Mouse (Mus musculus): Measurements from ENCODE around the gene Cdyl. TPM values are rescaled to one million over a fixed set of nuclear protein-coding genes. Genes with fewer than 3 reads are reported as not detected.
A peak's percentile ranks its signal among the peaks of the same experiment; 100 is the strongest.

Gene Cdyl
- polyA plus RNA-seq, 1 experiment from 2014 or later, result 4.9 TPM

DNA sequence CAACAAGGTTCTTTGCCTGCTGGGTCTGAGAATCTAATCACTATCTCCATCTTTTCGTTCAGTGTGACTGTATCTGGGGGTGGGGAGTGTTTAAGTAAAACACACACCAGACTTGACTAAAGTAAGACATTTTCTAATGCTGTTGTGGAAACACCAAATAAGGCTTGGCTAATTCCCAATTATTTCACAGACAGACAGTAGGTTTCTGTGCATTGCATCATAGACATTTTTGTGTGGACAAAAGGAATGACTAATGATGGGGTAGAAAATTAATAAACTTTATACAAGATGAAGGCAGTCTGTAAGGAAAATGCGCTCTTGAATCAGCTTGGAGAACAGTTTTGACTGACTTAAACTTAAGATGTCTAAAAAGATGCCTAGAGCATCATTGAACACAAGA lies 100.7 kb downstream of the Cdyl start:
- Histone ChIP-seq H3K4me1 (ENCODE audit: control insufficient read depth, insufficient read depth, low read length) (no peaks in the 10 kb centered on the region), H3K9me3 (replicated peaks; ENCODE audit: control insufficient read depth, low read length) (no peaks in the 10 kb centered on the region), H3K27ac (ENCODE audit: low read length) (no peak overlapping the region), H3K4me2 (ENCODE audit: low read depth, low read length) (no peak overlapping the region), H3K4me3 (replicated peaks; ENCODE audit: low read length) (no peak overlapping the region), H3K27me3 (ENCODE audit: control insufficient read depth, insufficient read depth, low read length) (no peaks in the 10 kb centered on the region), H3K36me3 (ENCODE audit: control insufficient read depth, insufficient read depth, low read length) (no peaks in the 10 kb centered on the region), H3K9ac (ENCODE audit: low read length) (no peak overlapping the region)
- no peak for ATAC-seq (ENCODE audit: insufficient read depth, low FRiP score)
- WGBS, result 79% methylated on average over 2 of the region's 2 CpGs

DNA sequence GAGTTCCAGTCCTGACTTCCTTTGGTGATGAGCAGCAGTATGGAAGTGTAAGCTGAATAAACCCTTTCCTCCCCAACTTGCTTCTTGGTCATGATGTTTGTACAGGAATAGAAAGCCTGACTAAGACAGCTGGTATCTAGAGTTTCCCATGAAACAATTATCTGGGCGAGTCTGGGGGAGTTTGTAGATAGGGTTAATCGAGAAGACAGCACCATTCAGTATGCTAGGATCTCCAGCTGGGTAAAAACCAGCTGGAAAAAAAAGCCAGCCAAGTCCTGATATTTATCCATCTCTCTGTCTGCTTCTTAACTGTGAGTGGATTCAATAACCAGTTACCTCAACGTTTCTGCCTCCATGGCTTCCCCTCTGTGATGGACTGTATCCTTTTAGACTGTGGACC lies 104.9 kb downstream of the Cdyl start:
- Histone ChIP-seq H3K27me3 (ENCODE audit: control insufficient read depth, insufficient read depth, low read length) (no peaks in the 10 kb centered on the region), H3K4me1 (ENCODE audit: control insufficient read depth, insufficient read depth, low read length) (peaks cover 5% of the 10 kb centered on the region), H3K36me3 (ENCODE audit: control insufficient read depth, insufficient read depth, low read length) (no peaks in the 10 kb centered on the region), H3K9me3 (replicated peaks; ENCODE audit: control insufficient read depth, low read length) (no peaks in the 10 kb centered on the region), H3K4me3 (replicated peaks; ENCODE audit: low read length) (no peak overlapping the region), H3K27ac (ENCODE audit: low read length) (no peak overlapping the region), H3K4me2 (ENCODE audit: low read depth, low read length) (no peak overlapping the region), H3K9ac (ENCODE audit: low read length) (no peak overlapping the region)
- no peak for ATAC-seq (ENCODE audit: insufficient read depth, low FRiP score)
- WGBS, result 46% methylated on average over 3 of the region's 3 CpGs

DNA sequence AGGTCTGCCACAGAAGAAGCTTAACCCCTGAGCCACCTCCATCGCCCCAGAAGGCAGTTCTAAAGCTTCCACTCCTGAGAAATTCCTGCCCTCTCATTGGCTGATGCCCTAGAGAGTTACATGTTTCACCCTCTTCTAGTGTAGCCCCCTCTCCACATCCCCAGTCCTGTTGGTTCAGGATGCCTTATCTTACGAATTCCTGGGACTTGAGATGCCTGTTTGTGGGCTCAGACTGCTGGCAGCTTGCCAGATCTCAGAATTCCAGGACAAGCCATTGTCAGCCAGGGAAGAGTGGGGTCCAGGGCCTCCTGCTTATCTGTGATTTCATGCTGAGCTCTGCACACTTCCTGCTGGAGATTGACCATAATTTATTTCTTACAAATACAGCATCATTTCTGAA lies 106.2 kb downstream of the Cdyl start:
- no peak overlapping the region for H3K4me2 ChIP-seq (ENCODE audit: low read depth, low read length)
- no peaks in the 10 kb centered on the region for H3K27me3 ChIP-seq (ENCODE audit: control insufficient read depth, insufficient read depth, low read length)
- H3K27ac ChIP-seq (ENCODE audit: low read length), result no peak overlapping the region
- ATAC-seq (ENCODE audit: insufficient read depth, low FRiP score), result no peak
- H3K9me3 ChIP-seq (replicated peaks; ENCODE audit: control insufficient read depth, low read length), result no peaks in the 10 kb centered on the region
- WGBS, result 33% methylated on average over 2 of the region's 2 CpGs
- H3K4me1 ChIP-seq (ENCODE audit: control insufficient read depth, insufficient read depth, low read length), result peaks cover 5% of the 10 kb centered on the region
- H3K9ac ChIP-seq (ENCODE audit: low read length), result no peak overlapping the region
- no peaks in the 10 kb centered on the region for H3K36me3 ChIP-seq (ENCODE audit: control insufficient read depth, insufficient read depth, low read length)
- no peak overlapping the region for H3K4me3 ChIP-seq (replicated peaks; ENCODE audit: low read length)

DNA sequence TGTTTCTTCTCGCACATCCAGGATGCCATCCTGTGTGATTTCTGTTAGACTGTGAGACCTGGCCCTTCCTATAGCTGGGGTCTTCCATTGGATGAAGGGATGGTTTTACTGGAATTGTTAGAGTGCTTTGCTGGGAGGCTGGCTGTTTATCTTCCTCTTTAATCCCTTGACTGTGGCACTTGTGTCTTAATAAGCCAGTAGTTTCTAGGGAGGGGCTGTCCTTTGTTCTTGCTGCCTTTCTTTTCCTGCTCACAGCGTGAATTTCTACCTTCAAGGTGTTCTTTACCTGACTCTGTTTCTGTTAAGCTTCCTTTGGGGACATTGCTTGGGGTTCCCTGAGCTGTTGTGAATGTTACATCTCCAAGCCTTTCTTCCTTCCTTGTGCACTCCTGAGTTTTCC lies 110.0 kb downstream of the Cdyl start:
- H3K9me3 ChIP-seq (replicated peaks; ENCODE audit: control insufficient read depth, low read length), result no peaks in the 10 kb centered on the region
- no peaks in the 10 kb centered on the region for H3K36me3 ChIP-seq (ENCODE audit: control insufficient read depth, insufficient read depth, low read length)
- no peak for ATAC-seq (ENCODE audit: insufficient read depth, low FRiP score)
- H3K4me2 ChIP-seq (ENCODE audit: low read depth, low read length), result no peak overlapping the region
- H3K27me3 ChIP-seq (ENCODE audit: control insufficient read depth, insufficient read depth, low read length), result no peaks in the 10 kb centered on the region
- H3K27ac ChIP-seq (ENCODE audit: low read length), result no peak overlapping the region
- no peak overlapping the region for H3K9ac ChIP-seq (ENCODE audit: low read length)
- H3K4me3 ChIP-seq (replicated peaks; ENCODE audit: low read length), result no peak overlapping the region
- WGBS, result 61% methylated on average over 2 of the region's 2 CpGs
- H3K4me1 ChIP-seq (ENCODE audit: control insufficient read depth, insufficient read depth, low read length), result peaks cover 5% of the 10 kb centered on the region

DNA sequence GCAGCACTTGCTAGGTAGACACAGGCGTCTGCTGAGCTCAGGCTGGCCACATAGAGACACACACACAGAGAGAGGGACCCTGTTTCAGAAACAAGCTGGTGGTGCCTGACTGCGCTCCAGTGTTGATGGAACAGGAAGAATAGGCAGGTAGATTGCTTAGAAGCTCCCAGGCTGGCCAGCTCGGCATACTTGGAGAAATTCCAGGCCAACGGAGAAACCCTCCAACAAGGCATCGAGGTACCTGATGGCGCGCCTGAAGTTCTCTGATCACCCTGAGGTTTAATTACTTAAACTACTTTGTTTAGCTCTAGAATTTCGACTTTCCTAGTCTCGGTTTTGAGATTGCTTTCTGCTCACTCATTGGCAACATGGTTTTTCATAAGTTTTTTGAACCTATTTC lies 110.8 kb downstream of the Cdyl start:
- Histone ChIP-seq H3K27ac (ENCODE audit: low read length) (no peak overlapping the region), H3K4me2 (ENCODE audit: low read depth, low read length) (no peak overlapping the region), H3K9ac (ENCODE audit: low read length) (no peak overlapping the region), H3K4me1 (ENCODE audit: control insufficient read depth, insufficient read depth, low read length) (peaks cover 5% of the 10 kb centered on the region), H3K36me3 (ENCODE audit: control insufficient read depth, insufficient read depth, low read length) (no peaks in the 10 kb centered on the region), H3K9me3 (replicated peaks; ENCODE audit: control insufficient read depth, low read length) (no peaks in the 10 kb centered on the region), H3K27me3 (ENCODE audit: control insufficient read depth, insufficient read depth, low read length) (no peaks in the 10 kb centered on the region), H3K4me3 (replicated peaks; ENCODE audit: low read length) (no peak overlapping the region)
- WGBS, result 82% methylated on average over 9 of the region's 9 CpGs
- no peak for ATAC-seq (ENCODE audit: insufficient read depth, low FRiP score)

DNA sequence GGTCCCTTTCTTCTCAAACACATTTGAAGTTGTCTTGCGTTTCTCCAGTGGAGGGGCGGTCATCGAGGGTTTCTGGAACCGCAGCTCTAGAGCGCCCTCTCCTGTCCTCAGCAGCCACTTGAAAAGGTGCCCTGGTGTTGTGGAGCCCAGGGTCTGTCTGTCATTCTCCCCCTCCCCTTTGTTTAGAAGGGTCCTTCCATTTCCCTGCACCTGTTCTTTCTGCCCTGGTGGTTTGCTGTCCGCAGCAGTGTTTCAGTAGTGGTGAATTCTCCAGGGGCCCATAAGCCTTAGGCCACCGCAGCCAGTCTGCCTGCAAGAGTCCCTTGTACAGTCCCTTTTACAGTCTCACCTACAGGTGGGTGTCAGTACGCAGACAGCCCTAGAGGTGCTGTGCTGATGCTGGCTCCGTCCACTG lies 112.3 kb downstream of the Cdyl start:
- H3K4me1 ChIP-seq (ENCODE audit: control insufficient read depth, insufficient read depth, low read length), result no peaks in the 10 kb centered on the region
- no peaks in the 10 kb centered on the region for H3K27me3 ChIP-seq (ENCODE audit: control insufficient read depth, insufficient read depth, low read length)
- H3K27ac ChIP-seq (ENCODE audit: low read length), result no peak overlapping the region
- no peak overlapping the region for H3K4me3 ChIP-seq (replicated peaks; ENCODE audit: low read length)
- H3K36me3 ChIP-seq (ENCODE audit: control insufficient read depth, insufficient read depth, low read length), result no peaks in the 10 kb centered on the region
- WGBS, result 70% methylated on average over 9 of the region's 9 CpGs
- no peaks in the 10 kb centered on the region for H3K9me3 ChIP-seq (replicated peaks; ENCODE audit: control insufficient read depth, low read length)
- ATAC-seq (ENCODE audit: insufficient read depth, low FRiP score), result no peak
- no peak overlapping the region for H3K9ac ChIP-seq (ENCODE audit: low read length)
- H3K4me2 ChIP-seq (ENCODE audit: low read depth, low read length), result no peak overlapping the region

DNA sequence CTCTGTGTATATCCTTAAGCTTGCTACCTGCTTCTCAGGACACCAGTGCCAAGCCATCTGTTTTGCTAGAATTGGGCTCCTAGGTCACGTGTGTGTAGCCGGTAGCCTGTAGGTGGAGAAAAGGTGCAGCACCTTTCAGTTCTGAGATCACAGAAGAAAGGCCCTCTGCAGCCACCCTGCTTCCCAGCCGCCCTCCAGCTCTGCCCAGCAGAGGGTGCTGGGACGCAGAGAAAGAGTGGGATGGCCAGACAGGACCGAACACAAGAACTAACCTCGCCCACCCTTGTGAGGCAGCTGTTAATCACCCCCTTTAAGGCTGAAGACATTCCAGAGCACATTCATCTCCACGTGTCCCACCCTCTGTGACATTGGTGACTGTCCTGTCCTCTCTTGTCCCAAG lies 114.1 kb downstream of the Cdyl start:
- Histone ChIP-seq H3K36me3 (ENCODE audit: control insufficient read depth, insufficient read depth, low read length) (no peaks in the 10 kb centered on the region), H3K9ac (ENCODE audit: low read length) (no peak overlapping the region), H3K27ac (ENCODE audit: low read length) (no peak overlapping the region), H3K27me3 (ENCODE audit: control insufficient read depth, insufficient read depth, low read length) (no peaks in the 10 kb centered on the region), H3K4me3 (replicated peaks; ENCODE audit: low read length) (no peak overlapping the region), H3K4me2 (ENCODE audit: low read depth, low read length) (no peak overlapping the region), H3K9me3 (replicated peaks; ENCODE audit: control insufficient read depth, low read length) (no peaks in the 10 kb centered on the region), H3K4me1 (ENCODE audit: control insufficient read depth, insufficient read depth, low read length) (no peaks in the 10 kb centered on the region)
- ATAC-seq (ENCODE audit: insufficient read depth, low FRiP score), result peak; percentile 40; the same call in 1 of the 2 replicates
- WGBS, result 53% methylated on average over 7 of the region's 7 CpGs

DNA sequence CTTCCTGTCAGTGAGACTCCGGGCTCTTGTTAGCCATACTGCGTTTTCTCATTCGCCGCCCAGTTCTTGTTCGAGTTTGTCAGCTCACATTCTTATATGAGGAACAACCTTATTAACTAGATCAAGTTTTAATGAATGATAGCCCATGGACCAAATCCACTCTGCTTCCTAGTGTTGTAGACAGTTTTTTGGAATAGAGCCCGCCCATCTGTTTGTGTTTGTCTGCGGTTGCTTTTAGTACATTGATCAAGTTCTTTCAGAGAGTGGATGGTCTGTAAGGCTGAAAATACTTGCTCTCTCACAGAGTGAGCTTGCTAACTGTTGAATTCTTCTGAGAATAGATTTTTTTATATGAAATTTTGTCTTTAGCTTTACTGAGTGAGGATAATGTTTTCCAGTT lies 116.5 kb downstream of the Cdyl start:
- Histone ChIP-seq H3K36me3 (ENCODE audit: control insufficient read depth, insufficient read depth, low read length) (no peaks in the 10 kb centered on the region), H3K4me3 (replicated peaks; ENCODE audit: low read length) (no peak overlapping the region), H3K9ac (ENCODE audit: low read length) (no peak overlapping the region), H3K27ac (ENCODE audit: low read length) (no peak overlapping the region), H3K27me3 (ENCODE audit: control insufficient read depth, insufficient read depth, low read length) (no peaks in the 10 kb centered on the region), H3K4me2 (ENCODE audit: low read depth, low read length) (no peak overlapping the region), H3K9me3 (replicated peaks; ENCODE audit: control insufficient read depth, low read length) (no peaks in the 10 kb centered on the region), H3K4me1 (ENCODE audit: control insufficient read depth, insufficient read depth, low read length) (no peaks in the 10 kb centered on the region)
- ATAC-seq (ENCODE audit: insufficient read depth, low FRiP score), result no peak
- 90% methylated on average over 7 of the region's 7 CpGs for WGBS

DNA sequence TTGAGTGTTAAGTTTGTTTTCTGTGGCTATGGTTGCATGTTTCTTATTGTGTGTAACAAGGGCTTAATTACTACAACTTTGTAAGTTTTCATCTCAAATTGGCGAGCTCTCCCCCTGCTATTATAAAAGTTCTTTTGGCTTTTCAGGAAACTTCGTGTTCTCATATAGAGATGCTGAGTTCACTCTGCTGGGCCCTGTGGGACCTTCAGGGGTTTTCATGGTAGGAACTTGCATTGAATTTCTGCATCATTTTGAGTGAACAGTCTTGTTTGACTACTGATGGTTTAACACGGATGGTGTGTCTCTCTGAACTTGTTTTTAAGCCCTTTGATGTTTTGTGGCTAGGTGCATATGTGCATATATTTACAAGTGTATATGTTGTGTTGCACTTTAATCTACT lies 121.1 kb downstream of the Cdyl start:
- no peak for ATAC-seq (ENCODE audit: insufficient read depth, low FRiP score)
- Histone ChIP-seq H3K36me3 (ENCODE audit: control insufficient read depth, insufficient read depth, low read length) (no peaks in the 10 kb centered on the region), H3K9ac (ENCODE audit: low read length) (no peak overlapping the region), H3K4me3 (replicated peaks; ENCODE audit: low read length) (no peak overlapping the region), H3K27me3 (ENCODE audit: control insufficient read depth, insufficient read depth, low read length) (no peaks in the 10 kb centered on the region), H3K4me2 (ENCODE audit: low read depth, low read length) (no peak overlapping the region), H3K9me3 (replicated peaks; ENCODE audit: control insufficient read depth, low read length) (no peaks in the 10 kb centered on the region), H3K27ac (ENCODE audit: low read length) (no peak overlapping the region), H3K4me1 (ENCODE audit: control insufficient read depth, insufficient read depth, low read length) (no peaks in the 10 kb centered on the region; the same call in 1 of the 2 replicates)
- WGBS, result 69% methylated on average over 3 of the region's 3 CpGs

DNA sequence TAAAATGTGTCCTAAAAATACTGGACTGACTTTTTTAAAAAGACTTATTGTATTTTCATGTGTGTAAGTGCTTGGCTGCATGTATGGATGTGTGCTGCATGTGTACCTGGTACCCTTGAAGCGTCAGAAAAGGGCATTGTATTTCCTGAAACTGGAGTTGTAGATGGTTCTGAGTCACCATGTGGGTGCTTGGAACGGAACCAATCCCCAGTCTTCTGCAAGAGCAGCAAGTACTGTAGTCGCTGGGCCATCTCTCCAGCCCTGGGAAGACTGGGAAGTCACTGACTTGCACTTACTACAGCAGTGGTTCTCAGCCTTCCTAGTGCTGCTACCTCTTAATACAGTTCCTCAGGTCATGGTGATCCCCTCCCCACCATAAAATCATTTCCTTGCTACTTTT lies 122.1 kb downstream of the Cdyl start:
- H3K4me2 ChIP-seq (ENCODE audit: low read depth, low read length), result no peak overlapping the region

More for the DNA sequence above, 122.1 kb downstream of the Cdyl start:
- no peak for ATAC-seq (ENCODE audit: insufficient read depth, low FRiP score)
- no peaks in the 10 kb centered on the region; the same call in 1 of the 2 replicates for H3K4me1 ChIP-seq (ENCODE audit: control insufficient read depth, insufficient read depth, low read length)
- H3K27me3 ChIP-seq (ENCODE audit: control insufficient read depth, insufficient read depth, low read length), result no peaks in the 10 kb centered on the region
- 69% methylated on average over 3 of the region's 3 CpGs for WGBS
- H3K4me3 ChIP-seq (replicated peaks; ENCODE audit: low read length), result no peak overlapping the region
- H3K9ac ChIP-seq (ENCODE audit: low read length), result no peak overlapping the region
- H3K27ac ChIP-seq (ENCODE audit: low read length), result no peak overlapping the region
- H3K36me3 ChIP-seq (ENCODE audit: control insufficient read depth, insufficient read depth, low read length), result no peaks in the 10 kb centered on the region
- H3K9me3 ChIP-seq (replicated peaks; ENCODE audit: control insufficient read depth, low read length), result no peaks in the 10 kb centered on the region

Measured in stomach, embryonic 16.5 days (tissue).